Mouse (Mus musculus) intestine, postnatal 0 days (tissue): ENCODE measurements around the gene Smg6. TPM values are rescaled to one million over a fixed set of nuclear protein-coding genes. Genes with fewer than 3 reads are reported as not detected.
"Not testable (repeated sequence)": the region's sequence is repeated elsewhere in the genome, so short reads cannot be mapped to it uniquely, and the experiment has no call there.

Source experiments
- ATAC-seq: fragments of 200-750 bp; cut with Nextera tagmentation; 2 replicates; pipeline ENCODE4 v1.8.0; 2017; ENCODE audit warnings: mild to moderate bottlenecking, moderate TSS enrichment, moderate library complexity
- H3K27ac ChIP-seq: fragments of 300-500 bp; sonication (generic); 2 replicates; pipeline ENCODE4 v1.5.1; 2014; ENCODE audit warnings: mild to moderate bottlenecking, low read depth, low read length, moderate library complexity
- H3K27me3 ChIP-seq: fragments of 300-500 bp; sonication (generic); replicated peaks from 2 replicates; pipeline ENCODE4 v1.6.1; 2014; ENCODE audit warnings: low read length, mixed read lengths; ENCODE audit not compliant: control insufficient read depth, insufficient read depth
- H3K36me3 ChIP-seq: fragments of 300-500 bp; sonication (generic); 2 replicates; pipeline ENCODE4 v1.6.1; 2014; ENCODE audit warnings: mild to moderate bottlenecking, moderate library complexity; ENCODE audit not compliant: control insufficient read depth, insufficient read depth
- H3K4me1 ChIP-seq: fragments of 300-500 bp; sonication (generic); replicated peaks from 2 replicates; pipeline ENCODE4 v1.6.1; 2014; ENCODE audit warnings: antibody characterized with exemption, low read length, mixed read lengths; ENCODE audit not compliant: control insufficient read depth, insufficient read depth
- H3K4me2 ChIP-seq: fragments of 300-500 bp; sonication (generic); replicated peaks from 2 replicates; pipeline ENCODE4 v1.6.1; 2014; ENCODE audit warnings: low read depth, mild to moderate bottlenecking, moderate library complexity
- H3K4me3 ChIP-seq: fragments of 300-500 bp; sonication (generic); 2 replicates; pipeline ENCODE4 v1.5.1; 2014; ENCODE audit warnings: low read depth, low read length
- H3K9ac ChIP-seq: fragments of 300-500 bp; sonication (generic); 2 replicates; pipeline ENCODE4 v1.6.1; 2014; ENCODE audit warnings: mild to moderate bottlenecking, low read depth, low read length
- H3K9me3 ChIP-seq: fragments of 300-500 bp; sonication (generic); 2 replicates; pipeline ENCODE4 v1.6.1; 2016; ENCODE audit warnings: mixed run types; ENCODE audit not compliant: control insufficient read depth
- CTCF ChIP-seq: sonication (generic); IDR thresholded peaks from 2 replicates; pipeline ENCODE4 v1.5.1; 2016; ENCODE audit warnings: low read depth, mild to moderate bottlenecking, control low read depth, antibody characterized with exemption, moderate library complexity
- WGBS: fragments of 180-500 bp; shearing (Covaris S2); extraction: QIAGEN DNeasy Blood & Tissue Kit; methylation state at CpG from one replicate; pipeline ENCODE4 v1.1.7; 2014; 5-methylcytosine and 5-hydroxymethylcytosine counted together
- polyA plus RNA-seq: library from polyadenylated mRNA; unstranded; fragments of >200 nt; fragmentation: Nextera tagmentation; extraction: Ambion mirVana; gene quantifications from 2 replicates; pipeline ENCODE4 v1.2.1, GENCODE M21; 2015

The Smg6 gene
- polyA plus RNA-seq, 1 experiment from 2014 or later: 6.5 TPM

GRCm38 (mm10) chr11:75171186-75171865 is 245.7 kb downstream of the Smg6 start:
- no peak for TF ChIP-seq CTCF
- Histone ChIP-seq H3K4me2 (peak overlapping the region; percentile 92; the same call in 1 of the 2 replicates), H3K36me3 (no peaks in the 10 kb centered on the region; the same call in 1 of the 2 replicates), H3K9ac (no peak overlapping the region), H3K4me3 (peak overlapping the region; percentile 55), H3K27ac (no peak overlapping the region), H3K27me3 (peaks cover 57% of the 10 kb centered on the region), H3K9me3 (no peaks in the 10 kb centered on the region), H3K4me1 (peaks cover 10% of the 10 kb centered on the region)
- ATAC-seq: no peak
- WGBS: 12% methylated on average over 17 of the region's 17 CpGs

GRCm38 (mm10) chr11:75172151-75173094 is 246.8 kb downstream of the Smg6 start:
- peaks cover 8% of the 10 kb centered on the region for H3K4me1 ChIP-seq
- H3K36me3 ChIP-seq: peaks cover under 1% of the 10 kb centered on the region; the same call in 1 of the 2 replicates
- peak overlapping the region; percentile 55 for H3K4me3 ChIP-seq
- TF ChIP-seq CTCF: no peak
- H3K9ac ChIP-seq: 0 out of 2 replicates have a peak overlapping the region, but pooled peaks have one; percentile 26
- no peaks in the 10 kb centered on the region for H3K9me3 ChIP-seq
- H3K27ac ChIP-seq: no peak overlapping the region
- no peak for ATAC-seq
- WGBS: under 1% methylated on average over 66 of the region's 75 CpGs
- H3K27me3 ChIP-seq: peaks cover 47% of the 10 kb centered on the region
- peak overlapping the region; percentile 92 for H3K4me2 ChIP-seq

GRCm38 (mm10) chr11:75173095-75173798 is 247.6 kb downstream of the Smg6 start:
- peaks cover 40% of the 10 kb centered on the region for H3K27me3 ChIP-seq
- peaks cover 12% of the 10 kb centered on the region for H3K4me1 ChIP-seq
- under 1% methylated on average over 71 of the region's 71 CpGs for WGBS
- H3K4me2 ChIP-seq: peak overlapping the region; percentile 92
- H3K27ac ChIP-seq: no peak overlapping the region
- H3K9me3 ChIP-seq: no peaks in the 10 kb centered on the region
- peak; percentile 57 for ATAC-seq
- H3K9ac ChIP-seq: peak overlapping the region; percentile 28; the same call in 1 of the 2 replicates
- TF ChIP-seq CTCF: no peak
- H3K4me3 ChIP-seq: peak overlapping the region; percentile 55
- H3K36me3 ChIP-seq: peaks cover 4% of the 10 kb centered on the region; the same call in 1 of the 2 replicates

- Histone ChIP-seq H3K9ac (0 out of 2 replicates have a peak overlapping the region, but pooled peaks have one; percentile 28), H3K27ac (no peak overlapping the region), H3K4me2 (peak overlapping the region; percentile 92), H3K27me3 (peaks cover 35% of the 10 kb centered on the region), H3K4me3 (peak overlapping the region; percentile 55), H3K4me1 (peaks cover 12% of the 10 kb centered on the region), H3K36me3 (peaks cover 4% of the 10 kb centered on the region; the same call in 1 of the 2 replicates), H3K9me3 (no peaks in the 10 kb centered on the region)
- 2% methylated on average over 15 of the region's 15 CpGs for WGBS
- TF ChIP-seq CTCF: no peak
- no peak for ATAC-seq
Observed at GRCm38 (mm10) chr11:75173799-75174165, 248.2 kb downstream of the Smg6 start.

GRCm38 (mm10) chr11:75174574-75174973 is 249.0 kb downstream of the Smg6 start:
- not testable (repeated sequence) for ATAC-seq, H3K27ac ChIP-seq, H3K9ac ChIP-seq, H3K4me2 ChIP-seq, H3K9me3 ChIP-seq, H3K4me3 ChIP-seq, H3K36me3 ChIP-seq
- 56% methylated on average over 6 of the region's 6 CpGs for WGBS
- peaks cover 30% of the 10 kb centered on the region for H3K27me3 ChIP-seq
- H3K4me1 ChIP-seq: peaks cover 12% of the 10 kb centered on the region
